In the genomic region with DNA sequence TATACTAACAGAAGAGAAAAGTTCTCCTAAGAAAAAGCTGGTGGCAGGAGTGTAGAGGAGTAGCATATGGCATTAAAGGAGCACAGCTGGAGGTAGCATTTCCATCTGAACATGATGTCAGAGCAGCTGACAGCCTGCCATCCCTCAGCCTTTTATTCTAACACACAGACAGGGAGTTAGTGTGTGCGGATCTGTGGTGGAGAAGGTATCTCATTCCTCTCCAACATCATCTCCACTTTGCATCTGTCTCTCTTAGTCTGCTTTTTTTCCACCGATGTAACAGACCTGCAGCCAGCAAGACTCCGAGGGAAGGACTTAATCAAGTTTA, we compare ENCODE assay signal across 9 mouse cellular contexts. TPM values are rescaled to one million over a fixed set of nuclear protein-coding genes. Genes with fewer than 3 reads are reported as not detected.
DNase-seq lines count a peak whose midpoint lies in the region; ATAC-seq and TF ChIP-seq lines count a peak whose summit lies in the region.
"Had no signal": no experiment of that assay in that cellular context is flagged by ENCODE, and none has a peak within 500 bp of the region (broad histone marks: within the 10 kb centered on the region; RNA-seq: fewer than 3 reads in every experiment).

No protein-coding gene starts in this region.

- 22% methylated on average over 3 of the region's 3 CpGs for WGBS in heart, embryonic 10.5 days
- 2% methylated on average over 3 of the region's 3 CpGs for WGBS in forebrain, embryonic 13.5 days
- WGBS in limb, embryonic 15.5 days = 36% methylated on average over 3 of the region's 3 CpGs

- DNase-seq in heart, postnatal 10 days = peak; percentile 17 to 26
- no peak for DNase-seq in heart, embryonic 10.5 days (ENCODE audit: low spot score)
- peak; percentile 95 for DNase-seq in brain, embryonic 14.5 days (ENCODE audit: low read depth)
- peak; percentile 82 for DNase-seq in telencephalon, adult 2 months (ENCODE audit: low read depth, low spot score)
- no peak for DNase-seq in adrenal gland, adult 18-20 months (ENCODE audit: low spot score in 2 of 2)
- DNase-seq in ovary, adult 18-20 months (ENCODE audit: low spot score) = no peak

- no peak overlapping the region for H3K4me3 ChIP-seq in heart, embryonic 10.5 days
- peak overlapping the region; percentile 83 for H3K4me3 ChIP-seq in forebrain, embryonic 13.5 days
- 0 out of 2 replicates have a peak overlapping the region, but pooled peaks have one; percentile 87 for H3K4me3 ChIP-seq in limb, embryonic 15.5 days

- H3K9me3 ChIP-seq in heart, embryonic 10.5 days = no peaks in the 10 kb centered on the region
- H3K9me3 ChIP-seq in forebrain, embryonic 13.5 days (replicated peaks) = no peaks in the 10 kb centered on the region
- no peaks in the 10 kb centered on the region for H3K9me3 ChIP-seq in limb, embryonic 15.5 days

- peak overlapping the region; percentile 68 for H3K4me2 ChIP-seq in forebrain, embryonic 13.5 days
- peak overlapping the region; percentile 90 for H3K4me2 ChIP-seq in limb, embryonic 15.5 days

- intact Hi-C loops in heart, postnatal 10 days (cut with DNase I) = loop anchor here (5.0 to 10.0 kb wide), 5 partner anchors 110 to 348 kb away; partner anchors contain the start of gene Akt3

- H3K27ac ChIP-seq in heart, embryonic 10.5 days = no peak overlapping the region
- H3K27ac ChIP-seq in forebrain, embryonic 13.5 days = peak overlapping the region; percentile 99
- no peak overlapping the region for H3K27ac ChIP-seq in limb, embryonic 15.5 days

- peak; percentile 26 for ATAC-seq in forebrain, embryonic 13.5 days
- ATAC-seq in limb, embryonic 15.5 days (ENCODE audit: insufficient number of reproducible peaks, low FRiP score, low TSS enrichment, low read depth) = no peak
- ATAC-seq: Patski had no signal

- peak overlapping the region; percentile 98 for H3K9ac ChIP-seq in forebrain, embryonic 13.5 days
- no peak overlapping the region for H3K9ac ChIP-seq in limb, embryonic 15.5 days

- no peaks in the 10 kb centered on the region for H3K27me3 ChIP-seq in heart, embryonic 10.5 days (ENCODE audit: insufficient read depth, poor library complexity, severe bottlenecking)
- no peaks in the 10 kb centered on the region for H3K27me3 ChIP-seq in forebrain, embryonic 13.5 days
- no peaks in the 10 kb centered on the region for H3K27me3 ChIP-seq in limb, embryonic 15.5 days
- H3K27me3 ChIP-seq: Patski had no signal

- TF ChIP-seq POLR2A in brain, embryonic 14.5 days (IDR thresholded peaks at IDR 0.05; ENCODE audit: borderline replicate concordance, extremely low read depth, insufficient read depth, insufficient read length, poor library complexity, severe bottlenecking) = 0 out of 2 replicates have a peak, but pooled peaks have one; percentile 33

- H3K4me1 ChIP-seq in heart, embryonic 10.5 days = peaks cover 40% of the 10 kb centered on the region
- H3K4me1 ChIP-seq in forebrain, embryonic 13.5 days = peaks cover 56% of the 10 kb centered on the region
- peaks cover 43% of the 10 kb centered on the region for H3K4me1 ChIP-seq in limb, embryonic 15.5 days

- H3K36me3 ChIP-seq in heart, embryonic 10.5 days = peaks cover 20% of the 10 kb centered on the region
- peaks cover 20% of the 10 kb centered on the region for H3K36me3 ChIP-seq in forebrain, embryonic 13.5 days (ENCODE audit: poor library complexity, severe bottlenecking)
- peaks cover 12% of the 10 kb centered on the region for H3K36me3 ChIP-seq in limb, embryonic 15.5 days

- no peak for TF ChIP-seq CTCF in brain, embryonic 14.5 days (IDR thresholded peaks at IDR 0.05; ENCODE audit: borderline replicate concordance, extremely low read depth, insufficient read depth, insufficient read length)

RNA-seq across cellular contexts. Expression of gene Zbtb18, which starts 2.3 kb away (rescaled TPM):
- total RNA-seq in heart, postnatal 10 days (2021) = 10 to 100 TPM; 38.2 to 41.3 TPM
- 1.2 and 1.6 TPM in 2 replicates for polyA plus RNA-seq in heart, embryonic 10.5 days (2016; fragmentation: Nextera tagmentation; extraction: Ambion mirVana)
- 55.5 and 56.4 TPM in 2 replicates for polyA plus RNA-seq in brain, embryonic 14.5 days (2012; rRNA removed)
- 59.8 and 88.1 TPM in 2 replicates for polyA plus RNA-seq in forebrain, embryonic 13.5 days (2015; fragmentation: Nextera tagmentation; extraction: Ambion mirVana)
- 1.8 and 3.5 TPM in 2 replicates for polyA plus RNA-seq in limb, embryonic 15.5 days (2015; fragmentation: Nextera tagmentation; extraction: Ambion mirVana)
- 10 to 100 TPM; 22.9 to 24.2 TPM for total RNA-seq in adrenal gland, adult 18-20 months (2021)

Comparison
In these comparisons a context has a peak if more than half of its experiments do, and no peak if none do; other contexts are left out.
1. DNase-seq: peak in heart, postnatal 10 days (2 of 2), brain, embryonic 14.5 days (single experiment) and telencephalon, adult 2 months (single experiment); none in heart, embryonic 10.5 days (single experiment), adrenal gland, adult 18-20 months (0 of 2) and ovary, adult 18-20 months (single experiment).
2. RNA of gene Zbtb18, which starts 2.3 kb away (polyA plus RNA-seq): 59.8 to 88.1 TPM in forebrain, embryonic 13.5 days and 55.5 to 56.4 TPM in brain, embryonic 14.5 days; 1.8 to 3.5 TPM in limb, embryonic 15.5 days and 1.2 to 1.6 TPM in heart, embryonic 10.5 days; every median in the first group is over 10 times any median in the second.